Mouse (Mus musculus) right cerebral cortex, adult 2 months (tissue): ENCODE results near the gene Fryl.
"Not testable (repeated sequence)": the region's sequence is repeated elsewhere in the genome, so short reads cannot be mapped to it uniquely, and the experiment has no call there.

Source experiments
- DNase-seq, 2 experiments: peaks; one replicate each; pipeline ENCODE4 v3.0.0; 2021 to 2022; ENCODE audit warnings: low spot score in 2 of 2

The Fryl gene

DNA sequence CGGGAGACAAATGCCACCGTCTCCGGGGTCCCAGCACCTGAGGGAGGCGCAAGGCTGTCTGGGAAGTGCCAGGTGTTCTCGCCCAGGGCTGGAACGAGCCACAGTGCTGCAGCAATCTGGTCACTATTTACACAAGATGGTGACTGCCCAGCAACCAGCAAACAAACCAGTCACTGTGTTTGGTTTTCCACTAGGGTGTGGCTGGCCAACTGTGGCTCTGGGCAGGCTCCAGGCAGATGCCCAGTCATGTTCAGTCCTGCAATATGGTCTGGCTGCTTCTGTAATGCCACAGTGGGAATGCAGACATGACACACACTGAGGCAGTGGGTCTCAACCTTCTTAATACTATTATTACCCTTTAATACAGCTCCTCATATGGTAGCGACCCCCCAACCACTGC lies 152.8 kb downstream of the Fryl start:
- DNase-seq = no peak

GRCm38 (mm10) chr5:73102342-73102989 lies 154.0 kb downstream of the Fryl start:
- DNase-seq = no peak

DNA sequence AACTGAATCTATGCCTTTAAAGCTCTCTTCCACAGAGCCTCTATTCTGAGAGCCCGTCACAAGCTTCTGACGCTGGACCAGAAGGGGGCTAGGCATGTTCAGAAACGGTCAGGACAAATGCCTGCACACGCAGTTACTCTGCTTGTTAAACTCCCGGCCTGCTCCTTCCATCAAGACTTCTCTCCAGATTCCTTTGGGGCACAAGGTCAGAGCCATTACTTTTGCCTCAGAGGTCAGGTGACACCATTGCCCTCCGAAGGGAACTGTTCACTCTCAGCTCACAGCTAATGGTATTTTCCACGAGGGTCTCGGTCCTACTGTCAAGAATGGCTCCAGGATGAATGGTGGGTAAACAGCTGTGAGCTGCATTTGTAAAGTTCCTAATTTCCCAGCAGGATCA lies 164.2 kb downstream of the Fryl start:
- DNase-seq = no peak

DNA sequence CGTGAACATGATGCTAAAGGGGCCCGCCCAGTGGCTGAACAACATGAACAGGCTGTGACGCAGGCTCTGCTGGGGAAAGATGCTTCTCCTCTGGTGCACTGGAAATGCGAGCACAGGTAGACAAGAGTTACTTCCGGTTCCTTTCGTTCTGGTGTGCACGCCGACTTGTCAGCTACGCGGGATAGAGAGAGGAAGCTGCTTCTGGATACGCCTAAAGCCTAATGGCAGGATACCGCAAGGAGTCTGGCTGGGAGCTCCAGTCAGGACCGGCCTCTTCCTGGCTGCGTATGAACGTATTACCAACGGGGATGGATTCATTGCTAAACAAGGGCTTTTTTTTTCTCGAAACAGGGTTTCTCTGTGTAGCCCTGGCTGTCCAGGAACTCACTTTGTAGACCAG lies 167.3 kb downstream of the Fryl start:
- DNase-seq = no peak

DNA sequence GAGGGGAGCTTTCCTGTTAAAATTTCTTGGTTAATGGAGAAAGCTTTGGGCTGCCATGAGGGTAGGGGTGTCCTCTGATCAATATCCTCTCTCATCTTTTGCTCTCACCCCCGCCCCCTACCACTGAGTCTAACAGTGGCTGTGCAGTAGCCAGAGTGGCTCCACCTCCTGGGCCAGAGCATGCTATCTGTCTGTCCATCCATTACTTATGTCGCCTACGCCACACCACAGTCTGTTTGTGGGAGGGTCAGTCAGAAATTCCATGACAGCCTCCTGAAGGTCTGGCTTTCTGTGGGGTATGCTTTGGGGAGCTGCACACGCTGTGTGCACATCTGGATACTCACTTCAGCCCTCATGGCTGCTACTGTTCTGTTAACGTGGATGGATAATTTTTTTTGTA lies 174.9 kb downstream of the Fryl start:
- no peak for DNase-seq

- no peak for DNase-seq
Observed at GRCm38 (mm10) chr5:73079801-73080200, 176.6 kb downstream of the Fryl start.

DNA sequence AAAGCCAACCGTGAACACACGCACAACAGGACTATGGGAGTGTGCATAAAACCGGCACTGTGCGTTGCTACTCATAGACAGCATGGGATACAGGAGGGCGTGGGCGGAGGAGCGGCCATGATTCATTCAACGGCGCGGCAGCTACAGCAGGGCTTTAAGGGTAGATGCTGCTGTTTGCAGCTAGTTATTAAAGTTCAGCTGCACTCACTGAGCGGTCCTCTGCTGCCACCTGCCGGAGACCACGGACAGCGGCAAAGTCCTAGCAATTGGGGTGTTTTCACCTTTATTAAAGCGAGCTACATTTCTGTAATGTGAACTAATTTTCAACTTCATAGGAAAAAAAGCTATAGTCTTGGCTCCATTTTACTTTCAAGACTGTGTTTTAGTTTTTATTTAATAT lies 185.1 kb downstream of the Fryl start:
- peak; percentile 81 to 91 for DNase-seq

- no peak for DNase-seq
Observed at GRCm38 (mm10) chr5:73066946-73067345, 189.5 kb downstream of the Fryl start.

GRCm38 (mm10) chr5:73063768-73064669 lies 192.4 kb downstream of the Fryl start:
- no peak for DNase-seq

- peak; percentile 24 to 26 for DNase-seq
Observed at GRCm38 (mm10) chr5:73061506-73062155, 194.8 kb downstream of the Fryl start.

DNA sequence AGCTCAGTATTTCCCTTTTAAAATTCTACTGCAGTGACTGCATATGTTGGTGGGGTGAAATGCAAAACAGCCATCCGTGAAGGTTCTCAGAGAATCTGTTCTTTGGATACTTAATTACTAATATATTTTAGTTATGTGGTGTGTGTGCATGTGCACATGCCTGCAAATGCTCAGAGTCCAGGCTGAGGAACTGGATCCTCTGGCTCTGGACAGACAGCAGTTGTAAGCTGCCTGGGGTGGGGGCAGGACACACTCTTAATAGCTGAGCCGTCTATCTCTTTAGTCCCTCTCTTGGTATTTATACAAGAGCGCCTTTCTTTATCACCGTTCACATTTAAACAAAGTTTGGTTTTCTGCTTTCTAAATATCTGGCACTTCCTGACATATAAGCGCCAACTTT lies 199.5 kb downstream of the Fryl start:
- DNase-seq = no peak

GRCm38 (mm10) chr5:73056457-73056856 lies 200.0 kb downstream of the Fryl start:
- DNase-seq = no peak

- DNase-seq = no peak
Observed at GRCm38 (mm10) chr5:73053933-73054332, 202.5 kb downstream of the Fryl start.

- no peak for DNase-seq
Observed at GRCm38 (mm10) chr5:73047651-73048245, 208.7 kb downstream of the Fryl start.

- DNase-seq = no peak
Observed at GRCm38 (mm10) chr5:73044055-73044454, 212.4 kb downstream of the Fryl start.

GRCm38 (mm10) chr5:73032481-73032880 lies 223.9 kb downstream of the Fryl start:
- no peak for DNase-seq

- DNase-seq = no peak
Observed at GRCm38 (mm10) chr5:73028646-73029045, 227.8 kb downstream of the Fryl start.

GRCm38 (mm10) chr5:73023801-73024200 lies 232.6 kb downstream of the Fryl start:
- DNase-seq = no peak

DNA sequence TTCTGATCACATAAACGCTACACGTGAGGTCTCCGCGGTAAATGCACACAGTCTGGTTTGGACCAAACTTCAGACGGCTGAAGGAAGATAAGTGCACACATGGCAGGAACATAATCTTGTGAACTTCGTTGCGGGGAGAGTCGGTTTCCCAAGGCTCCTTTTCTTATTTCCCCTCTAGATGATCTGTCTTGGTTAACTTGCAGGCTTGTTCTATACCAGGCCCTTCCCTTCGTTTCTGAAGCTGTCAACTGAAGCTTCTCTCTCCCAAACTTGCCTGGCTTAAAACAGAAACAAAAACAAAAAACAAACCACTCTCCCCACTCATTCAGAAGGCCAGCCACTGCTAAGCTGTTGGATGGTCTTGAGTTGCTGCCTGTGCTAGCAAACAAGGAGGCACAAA lies 241.7 kb downstream of the Fryl start:
- DNase-seq = no peak

DNA sequence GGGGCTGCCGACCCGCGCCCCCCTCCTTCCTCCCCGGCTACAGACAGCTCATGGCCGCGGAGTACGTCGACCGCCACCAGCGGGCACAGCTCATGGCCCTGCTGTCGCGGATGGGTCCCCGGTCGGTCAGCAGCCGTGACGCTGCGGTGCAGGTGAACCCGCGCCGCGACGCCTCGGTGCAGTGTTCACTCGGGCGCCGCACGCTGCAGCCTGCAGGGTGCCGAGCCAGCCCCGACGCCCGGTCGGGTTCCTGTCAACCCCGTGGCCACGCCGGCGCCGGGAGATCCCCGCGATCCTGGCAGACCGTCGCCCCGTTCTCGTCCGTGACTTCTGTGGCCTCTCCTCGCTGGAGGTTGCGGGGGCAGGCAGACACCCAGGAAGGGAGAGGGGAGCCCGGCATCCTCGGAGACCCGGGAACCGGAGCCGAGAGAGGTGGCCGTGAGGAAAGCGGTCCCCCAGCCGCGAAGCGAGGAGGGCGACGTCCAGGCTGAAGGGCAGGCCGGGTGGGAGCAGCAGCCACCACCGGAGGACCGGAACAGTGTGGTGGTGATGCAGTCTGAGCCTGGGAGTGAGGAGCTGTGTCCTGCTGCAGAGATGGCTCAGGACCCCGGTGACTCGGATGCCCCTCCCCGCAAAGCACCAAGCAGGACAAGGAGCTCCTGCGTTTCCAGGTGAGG lies 242.7 kb downstream of the Fryl start:
- DNase-seq = not testable (repeated sequence)

DNA sequence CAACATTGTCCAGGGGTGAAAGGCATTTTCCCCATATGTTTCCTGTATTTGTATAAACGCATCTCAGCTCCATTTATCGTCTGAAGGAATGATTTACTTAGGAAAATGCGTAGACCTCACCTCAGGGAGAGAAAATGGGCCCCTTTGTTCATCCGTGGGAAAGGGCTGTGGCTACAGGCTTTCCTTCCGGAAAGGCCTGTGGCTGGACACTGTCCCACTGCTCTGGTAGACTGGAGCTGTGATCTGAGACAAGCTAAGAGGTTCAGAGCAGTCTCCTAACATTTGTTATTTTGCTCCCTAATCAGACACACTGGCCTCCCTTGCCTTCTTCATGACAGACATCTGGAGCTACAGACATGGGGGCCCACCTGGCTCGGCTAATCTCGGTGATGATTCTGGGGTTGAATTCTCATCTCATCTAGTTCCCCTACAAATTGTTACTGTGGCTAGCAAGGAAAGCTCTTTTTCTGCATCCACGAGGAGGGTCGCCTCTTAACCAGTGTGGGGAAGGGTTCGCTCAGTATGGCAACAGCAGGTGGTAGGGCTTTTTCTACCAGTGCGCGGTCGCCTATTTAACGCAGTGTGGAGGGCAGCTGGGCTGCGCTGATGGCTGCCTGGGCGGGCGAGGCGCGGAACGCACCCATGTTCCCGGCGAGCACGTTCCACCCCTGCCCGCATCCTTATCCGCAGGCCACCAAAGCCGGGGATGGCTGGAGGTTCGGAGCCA lies 243.4 kb downstream of the Fryl start:
- DNase-seq = not testable (repeated sequence)
